Mouse (Mus musculus): Measurements from ENCODE around the gene Bcl2l15. TPM values are rescaled to one million over a fixed set of nuclear protein-coding genes. Genes with fewer than 3 reads are reported as not detected.

Gene Bcl2l15
- not detected in 2 replicates for polyA plus RNA-seq (2015; fragmentation: Nextera tagmentation; extraction: Ambion mirVana)

GRCm38 (mm10) chr3:103832426-103832825 lies at the start of gene Bcl2l15:
Bcl2l15 (plus strand) TSS chr3:103832601.

DNA sequence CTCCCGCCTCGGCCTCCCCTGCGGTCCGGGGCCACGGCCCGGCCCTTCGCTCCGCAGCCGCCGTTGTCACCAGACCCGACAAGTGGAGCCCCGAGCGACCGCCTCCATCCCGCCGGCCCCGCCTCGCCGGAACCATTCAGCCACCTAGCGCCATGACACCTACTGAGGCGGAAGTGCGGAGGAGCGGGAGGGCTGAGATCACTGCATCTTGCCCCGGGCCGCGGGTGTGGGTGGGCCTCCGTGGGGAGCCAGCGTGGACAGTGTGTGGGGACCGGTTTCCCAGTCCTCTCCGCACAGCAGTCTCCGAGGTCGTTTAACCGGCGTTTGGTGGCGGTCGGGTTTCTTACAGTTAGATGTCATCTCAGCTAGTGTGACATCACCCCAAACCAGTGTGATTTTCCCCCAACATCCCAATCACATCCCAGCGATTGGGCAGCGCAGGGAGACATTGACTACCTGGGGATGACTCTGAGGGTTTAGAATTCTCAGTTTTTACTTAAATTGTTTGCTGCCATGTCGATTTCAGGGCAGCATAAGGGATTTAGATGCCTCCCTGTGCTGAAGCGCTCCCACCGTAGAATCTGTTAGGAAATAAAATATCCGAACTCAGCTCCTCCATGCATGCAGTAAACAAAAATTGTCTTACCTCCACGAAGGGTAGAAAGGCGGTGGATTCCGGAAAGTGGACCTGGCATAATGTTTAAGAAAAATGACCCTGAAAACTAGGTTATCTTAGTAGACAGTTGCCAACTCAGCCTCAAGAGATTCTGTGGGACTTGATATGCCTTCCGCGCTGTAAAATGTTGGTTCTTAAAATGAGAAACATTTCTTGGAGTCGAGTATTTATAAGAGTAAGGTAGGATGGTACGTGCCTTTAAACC lies 40.9 kb upstream of the Bcl2l15 start, which contains the start of gene Hipk1:
TSS of gene Hipk1 (minus strand) at position 334 of the 881 bp plus-strand sequence.

GRCm38 (mm10) chr3:103808891-103809798 lies 23.3 kb upstream of the Bcl2l15 start, which contains the start of the genes Dclre1b, Ap4b1 and Gm43064:
Dclre1b (minus strand) TSS chr3:103809444.
Ap4b1 (plus strand) TSS chr3:103809520.
Gm43064 (plus strand) TSS chr3:103809573.

GRCm38 (mm10) chr3:103858881-103859801 lies 26.7 kb downstream of the Bcl2l15 start, which contains the start of gene Ptpn22:
Ptpn22 (plus strand) TSS chr3:103859795.

Other genes with a start within 250 kb of the Bcl2l15 start
- gene Atg4a-ps, start 186.5 kb upstream of the Bcl2l15 start, polyA plus RNA-seq (2015; fragmentation: Nextera tagmentation; extraction: Ambion mirVana): 0.25 and 0.35 TPM in 2 replicates
- 31.1 and 31.7 TPM in 2 replicates for gene Olfml3, start 94.6 kb upstream of the Bcl2l15 start, polyA plus RNA-seq (2015; fragmentation: Nextera tagmentation; extraction: Ambion mirVana)
- gene Gm10964, start 93.2 kb upstream of the Bcl2l15 start, polyA plus RNA-seq (2015; fragmentation: Nextera tagmentation; extraction: Ambion mirVana): not detected in 2 replicates
- 6.4 and 6.9 TPM in 2 replicates for gene Hipk1, start 41.0 kb upstream of the Bcl2l15 start, polyA plus RNA-seq (2015; fragmentation: Nextera tagmentation; extraction: Ambion mirVana)
- 12.6 and 15.9 TPM in 2 replicates for gene Dclre1b, start 23.2 kb upstream of the Bcl2l15 start, polyA plus RNA-seq (2015; fragmentation: Nextera tagmentation; extraction: Ambion mirVana)
- gene Ap4b1, start 23.1 kb upstream of the Bcl2l15 start, polyA plus RNA-seq (2015; fragmentation: Nextera tagmentation; extraction: Ambion mirVana): 13.3 and 14.0 TPM in 2 replicates
- 0.07 and 0.15 TPM in 2 replicates for gene Gm43064, start 23.0 kb upstream of the Bcl2l15 start, polyA plus RNA-seq (2015; fragmentation: Nextera tagmentation; extraction: Ambion mirVana)
- gene Ptpn22, start 27.2 kb downstream of the Bcl2l15 start, polyA plus RNA-seq (2015; fragmentation: Nextera tagmentation; extraction: Ambion mirVana): 0.49 and 0.53 TPM in 2 replicates
- 4.8 and 5.3 TPM in 2 replicates for gene Rsbn1, start 81.5 kb downstream of the Bcl2l15 start, polyA plus RNA-seq (2015; fragmentation: Nextera tagmentation; extraction: Ambion mirVana)
- 10.3 and 12.5 TPM in 2 replicates for gene Phtf1, start 135.5 kb downstream of the Bcl2l15 start, polyA plus RNA-seq (2015; fragmentation: Nextera tagmentation; extraction: Ambion mirVana)